Mouse (Mus musculus) retina, embryonic 14.5 days (tissue): ENCODE data around the gene Gm17662.
A peak's percentile ranks its signal among the peaks of the same experiment; 100 is the strongest.

Experiments
- DNase-seq: peaks from one replicate; pipeline ENCODE4 v3.0.0-alpha.2; 2015; ENCODE audit warnings: low spot score

Gene Gm17662

GRCm38 (mm10) chr4:104857029-104857428, at the start of gene Gm17662:
Gm17662 (plus strand) TSS chr4:104857329.
- DNase-seq: no peak

GRCm38 (mm10) chr4:104810710-104811286, 46.3 kb upstream of the Gm17662 start:
- no peak for DNase-seq

GRCm38 (mm10) chr4:104813617-104814016, 43.5 kb upstream of the Gm17662 start:
- DNase-seq: no peak

GRCm38 (mm10) chr4:104816519-104817232, 40.5 kb upstream of the Gm17662 start:
- DNase-seq: no peak

- DNase-seq: no peak
Measured at GRCm38 (mm10) chr4:104817509-104817908, 39.6 kb upstream of the Gm17662 start.

GRCm38 (mm10) chr4:104818986-104819385, 38.1 kb upstream of the Gm17662 start:
- DNase-seq: no peak

- DNase-seq: no peak
Measured at GRCm38 (mm10) chr4:104819891-104820290, 37.2 kb upstream of the Gm17662 start.

GRCm38 (mm10) chr4:104823597-104824101, 33.5 kb upstream of the Gm17662 start:
- DNase-seq: no peak

GRCm38 (mm10) chr4:104824381-104825077, 32.6 kb upstream of the Gm17662 start:
- DNase-seq: no peak

- DNase-seq: no peak
Measured at GRCm38 (mm10) chr4:104828939-104829338, 28.2 kb upstream of the Gm17662 start.

GRCm38 (mm10) chr4:104835096-104835495, 22.0 kb upstream of the Gm17662 start:
- DNase-seq: peak; percentile 45

GRCm38 (mm10) chr4:104838342-104838741, 18.8 kb upstream of the Gm17662 start:
- DNase-seq: no peak

- no peak for DNase-seq
Measured at GRCm38 (mm10) chr4:104842204-104842603, 14.9 kb upstream of the Gm17662 start.

GRCm38 (mm10) chr4:104843546-104843945, 13.6 kb upstream of the Gm17662 start:
- no peak for DNase-seq

GRCm38 (mm10) chr4:104855216-104855615, 1.9 kb upstream of the Gm17662 start:
- no peak for DNase-seq

GRCm38 (mm10) chr4:104857823-104858222, 694 bp downstream of the Gm17662 start:
- no peak for DNase-seq

- peak; percentile 19 for DNase-seq
Measured at GRCm38 (mm10) chr4:104861241-104861640, 4.1 kb downstream of the Gm17662 start.

- no peak for DNase-seq
Measured at GRCm38 (mm10) chr4:104864397-104864796, 7.3 kb downstream of the Gm17662 start.

GRCm38 (mm10) chr4:104869581-104869980, 12.5 kb downstream of the Gm17662 start:
- no peak for DNase-seq

- DNase-seq: no peak
Measured at GRCm38 (mm10) chr4:104870196-104870595, 13.1 kb downstream of the Gm17662 start.

GRCm38 (mm10) chr4:104875832-104876231, 18.7 kb downstream of the Gm17662 start:
- no peak for DNase-seq

GRCm38 (mm10) chr4:104876323-104876722, 19.2 kb downstream of the Gm17662 start, which contains the start of gene C8a:
C8a (minus strand) TSS chr4:104876398.
- no peak for DNase-seq

- peak; percentile 58 for DNase-seq
Measured at GRCm38 (mm10) chr4:104887486-104887885, 30.4 kb downstream of the Gm17662 start.
